Mouse (Mus musculus) heart, embryonic 10.5 days (tissue): ENCODE measurements around the gene Hykk. TPM values are rescaled to one million over a fixed set of nuclear protein-coding genes. Genes with fewer than 3 reads are reported as not detected.

Experiments used
- DNase-seq: peaks from one replicate; pipeline ENCODE4 v3.0.0-alpha.2; 2017; ENCODE audit warnings: low spot score
- H3K27ac ChIP-seq: fragments of 300-500 bp; sonication (generic); 2 replicates; pipeline ENCODE4 v1.5.1; 2016; ENCODE audit warnings: mild to moderate bottlenecking
- H3K27me3 ChIP-seq: fragments of 300-500 bp; sonication (generic); 2 replicates; pipeline ENCODE4 v1.6.1; 2016; ENCODE audit warnings: mild to moderate bottlenecking; ENCODE audit not compliant: poor library complexity, insufficient read depth, severe bottlenecking
- H3K36me3 ChIP-seq: fragments of 300-500 bp; sonication (generic); 2 replicates; pipeline ENCODE4 v1.6.1; 2016; ENCODE audit warnings: mild to moderate bottlenecking, moderate library complexity
- H3K4me1 ChIP-seq: fragments of 300-500 bp; sonication (generic); 2 replicates; pipeline ENCODE4 v1.6.1; 2016; ENCODE audit warnings: mild to moderate bottlenecking
- H3K4me3 ChIP-seq: fragments of 300-500 bp; sonication (generic); 2 replicates; pipeline ENCODE4 v1.5.1; 2016; ENCODE audit warnings: mild to moderate bottlenecking, moderate library complexity
- H3K9me3 ChIP-seq: fragments of 300-500 bp; sonication (generic); 2 replicates; pipeline ENCODE4 v1.6.1; 2016; ENCODE audit warnings: mild to moderate bottlenecking, moderate library complexity
- WGBS: fragments of 180-500 bp; shearing (Covaris S2); methylation state at CpG from one replicate; pipeline ENCODE4 v1.1.7; 2016; 5-methylcytosine and 5-hydroxymethylcytosine counted together
- polyA plus RNA-seq: library from polyadenylated mRNA; unstranded; fragments of >200 nt; fragmentation: Nextera tagmentation; extraction: Ambion mirVana; gene quantifications from 2 replicates; pipeline ENCODE4 v1.2.1, GENCODE M21; 2016

Gene Hykk
- polyA plus RNA-seq: 3.3 and 3.6 TPM in 2 replicates

DNA sequence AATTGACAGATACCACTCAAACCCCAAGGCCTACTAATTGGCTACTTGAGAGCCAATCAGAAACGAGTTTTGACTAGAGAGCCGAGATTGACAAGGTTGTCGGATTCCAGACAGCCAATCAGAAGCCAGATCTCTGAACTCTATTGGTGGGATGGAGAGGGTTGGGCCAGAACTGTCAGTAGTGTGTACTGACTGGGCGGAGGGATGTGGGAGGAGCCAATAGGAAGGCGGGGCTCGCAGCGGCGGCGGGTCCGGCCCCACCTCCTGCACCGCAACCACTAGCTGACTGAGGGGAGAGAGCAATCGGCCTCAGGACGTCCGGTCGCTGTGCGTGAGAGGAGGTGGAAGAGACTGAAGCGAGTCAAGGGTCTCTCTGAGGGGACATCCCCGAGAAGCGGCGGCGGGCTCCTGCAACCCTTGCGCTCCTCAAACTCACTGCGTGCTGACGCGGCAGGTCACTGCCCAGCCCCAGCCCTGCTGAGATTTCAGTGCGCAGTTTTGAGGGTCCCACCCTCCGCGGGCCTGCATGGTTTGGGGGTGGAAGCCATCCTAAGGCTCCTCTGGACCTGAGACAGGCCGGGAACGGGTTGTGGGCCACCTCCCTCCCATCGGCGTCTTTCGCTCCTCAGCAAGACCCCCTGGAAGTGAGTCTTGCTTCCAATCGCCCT lies at the start of gene Hykk:
Gene Hykk, plus strand, starts transcription at position 274 of the 668 bp plus-strand sequence.
- Histone ChIP-seq H3K27me3 (no peaks in the 10 kb centered on the region), H3K4me1 (no peaks in the 10 kb centered on the region; the same call in 1 of the 2 replicates), H3K36me3 (0 out of 2 replicates have a peak, but pooled peaks cover 2% of the 10 kb centered on the region), H3K4me3 (peak within 1 kb of the TSS; percentile 82), H3K27ac (peak within 1 kb of the TSS; percentile 85), H3K9me3 (0 out of 2 replicates have a peak, but pooled peaks cover 3% of the 10 kb centered on the region)
- WGBS: under 1% methylated on average over 34 of the region's 34 CpGs
- peak; percentile 94 for DNase-seq

DNA sequence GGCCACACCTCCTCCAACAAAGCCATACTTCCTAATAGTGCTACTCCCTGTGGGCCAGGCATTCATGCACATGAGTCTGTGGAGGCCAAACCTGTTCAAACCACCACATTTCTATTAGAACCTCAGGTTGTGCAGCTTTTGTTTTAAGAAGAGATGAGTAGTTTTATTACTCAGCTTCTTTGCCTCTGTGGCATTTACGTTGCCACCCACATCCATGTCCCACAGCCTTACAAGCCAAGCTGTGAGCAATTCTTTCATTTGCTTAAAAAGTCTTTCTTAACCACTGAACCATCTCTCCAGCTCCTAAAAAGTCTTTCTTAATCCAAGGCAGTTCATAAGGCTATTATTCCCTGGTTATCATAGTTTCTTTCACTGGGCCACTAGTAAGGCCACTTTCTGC lies 38.3 kb upstream of the Hykk start:
- no peak for DNase-seq
- no peaks in the 10 kb centered on the region for H3K9me3 ChIP-seq
- H3K4me1 ChIP-seq: no peaks in the 10 kb centered on the region
- 98% methylated on average over 1 of the region's 1 CpGs for WGBS
- H3K27ac ChIP-seq: no peak overlapping the region
- H3K27me3 ChIP-seq: no peaks in the 10 kb centered on the region
- H3K36me3 ChIP-seq: peaks cover 66% of the 10 kb centered on the region
- H3K4me3 ChIP-seq: no peak overlapping the region

DNA sequence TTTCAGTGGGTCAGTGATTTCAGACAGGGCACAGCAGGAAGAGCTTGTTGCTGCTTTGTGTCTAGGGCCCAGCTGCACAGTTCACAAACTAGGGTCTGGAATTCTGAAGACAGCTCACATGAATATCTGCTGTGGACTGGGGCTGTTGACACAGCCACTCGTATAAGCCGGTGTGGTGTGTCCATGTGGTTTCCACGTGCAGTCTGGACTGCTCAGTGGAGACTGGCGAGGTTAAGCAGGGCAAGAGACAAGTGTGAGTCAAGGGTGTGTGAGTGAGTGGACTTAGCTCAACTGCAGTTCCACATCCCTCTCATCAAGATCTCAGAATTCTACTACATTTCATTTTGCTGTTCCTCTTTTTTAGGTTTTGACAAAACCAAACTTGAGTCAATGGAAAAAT lies 25.0 kb upstream of the Hykk start:
- Histone ChIP-seq H3K4me1 (no peaks in the 10 kb centered on the region), H3K27ac (no peak overlapping the region), H3K36me3 (peaks cover 73% of the 10 kb centered on the region), H3K9me3 (no peaks in the 10 kb centered on the region), H3K4me3 (no peak overlapping the region), H3K27me3 (no peaks in the 10 kb centered on the region)
- 84% methylated on average over 4 of the region's 4 CpGs for WGBS
- DNase-seq: no peak

DNA sequence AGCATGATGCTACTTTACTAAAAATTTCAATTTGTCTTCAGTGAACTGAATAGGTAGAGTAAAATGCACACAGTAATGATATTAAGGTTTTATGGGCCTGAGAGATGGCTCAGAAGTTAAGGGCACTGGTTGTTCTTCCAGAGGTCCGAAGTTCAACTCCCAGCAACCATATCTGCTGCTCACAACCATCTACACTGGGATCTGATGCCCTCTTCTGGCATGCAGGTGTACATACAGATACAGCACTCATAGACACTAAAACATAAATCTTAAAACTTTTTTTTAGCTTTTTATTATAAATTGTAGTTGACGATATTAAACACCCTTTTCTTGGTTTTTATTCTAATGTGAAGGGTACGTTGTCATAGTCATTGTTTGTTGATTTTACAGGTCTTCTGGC lies 20.0 kb upstream of the Hykk start:
- Histone ChIP-seq H3K4me3 (no peak overlapping the region), H3K9me3 (no peaks in the 10 kb centered on the region), H3K27me3 (no peaks in the 10 kb centered on the region), H3K27ac (no peak overlapping the region), H3K4me1 (no peaks in the 10 kb centered on the region), H3K36me3 (peaks cover 78% of the 10 kb centered on the region)
- WGBS: 87% methylated on average over 3 of the region's 3 CpGs
- no peak for DNase-seq

DNA sequence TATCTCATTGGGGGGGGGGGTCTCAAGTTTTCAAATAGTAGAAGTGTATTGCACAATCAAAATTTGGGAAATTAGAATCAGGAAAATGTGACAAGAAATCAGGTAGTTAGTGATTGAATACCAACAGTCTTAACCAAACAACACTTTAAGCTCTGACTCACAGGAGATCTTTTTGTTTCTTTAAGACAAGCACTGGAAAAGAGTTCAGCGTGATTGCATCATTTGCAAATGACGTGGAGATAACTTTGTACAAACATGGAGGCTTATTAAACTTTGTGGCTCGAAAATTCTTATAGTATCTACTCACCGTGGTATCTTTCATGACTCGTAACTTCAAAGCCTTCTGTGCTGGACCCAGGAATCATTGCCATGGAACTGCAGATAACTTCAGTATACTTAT lies 7.6 kb upstream of the Hykk start:
- H3K27me3 ChIP-seq: no peaks in the 10 kb centered on the region
- no peak for DNase-seq
- H3K36me3 ChIP-seq: peaks cover 62% of the 10 kb centered on the region
- WGBS: 81% methylated on average over 5 of the region's 5 CpGs
- no peaks in the 10 kb centered on the region for H3K9me3 ChIP-seq
- H3K27ac ChIP-seq: no peak overlapping the region
- H3K4me3 ChIP-seq: no peak overlapping the region
- H3K4me1 ChIP-seq: no peaks in the 10 kb centered on the region

DNA sequence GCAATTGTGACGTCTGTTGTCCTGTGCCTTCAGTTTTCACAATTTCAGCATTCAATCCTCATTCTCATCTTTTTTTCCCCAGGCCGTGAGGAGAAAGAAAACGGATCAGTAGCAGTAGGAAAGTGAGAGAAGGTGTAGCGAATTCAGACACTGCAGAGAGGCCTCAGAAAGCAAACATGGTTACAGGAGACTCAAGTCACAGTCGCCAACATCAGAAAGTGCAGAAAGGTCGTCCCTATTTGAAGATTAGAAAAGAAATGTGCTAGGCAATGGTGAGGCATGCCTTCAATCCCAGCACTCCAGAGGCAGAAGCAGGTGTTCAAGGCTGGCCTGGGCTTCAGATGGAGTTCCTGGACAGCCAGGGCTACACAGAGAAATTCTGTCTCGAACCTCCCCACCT lies 1.5 kb upstream of the Hykk start:
- Histone ChIP-seq H3K27ac (no peak overlapping the region), H3K4me1 (no peaks in the 10 kb centered on the region; the same call in 1 of the 2 replicates), H3K9me3 (0 out of 2 replicates have a peak, but pooled peaks cover 3% of the 10 kb centered on the region), H3K27me3 (no peaks in the 10 kb centered on the region), H3K36me3 (peaks cover 8% of the 10 kb centered on the region; the same call in 1 of the 2 replicates), H3K4me3 (no peak overlapping the region)
- WGBS: 72% methylated on average over 7 of the region's 7 CpGs
- no peak for DNase-seq

DNA sequence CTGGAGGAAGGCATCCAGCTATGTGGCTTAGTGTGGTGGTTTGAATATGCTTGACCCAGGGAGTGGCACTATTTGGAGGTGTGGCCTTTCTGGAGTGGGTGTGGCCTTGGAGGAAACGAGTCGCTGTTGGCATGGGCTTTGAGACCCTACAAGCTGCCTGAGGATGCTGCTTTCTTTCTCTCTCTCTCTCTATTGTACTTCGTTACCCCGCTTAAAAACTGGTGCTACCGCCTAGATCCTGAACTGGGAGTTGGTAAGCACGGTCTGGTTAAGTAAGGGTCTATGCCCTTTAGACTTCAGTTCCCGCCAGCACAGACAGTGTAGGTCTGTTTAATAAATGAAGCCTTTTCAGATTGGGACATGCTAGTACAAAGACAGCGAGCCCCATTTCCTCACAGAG lies 682 bp upstream of the Hykk start:
- Histone ChIP-seq H3K9me3 (0 out of 2 replicates have a peak, but pooled peaks cover 3% of the 10 kb centered on the region), H3K36me3 (peaks cover 6% of the 10 kb centered on the region; the same call in 1 of the 2 replicates), H3K27me3 (no peaks in the 10 kb centered on the region), H3K4me1 (no peaks in the 10 kb centered on the region; the same call in 1 of the 2 replicates), H3K4me3 (peak overlapping the region; percentile 82), H3K27ac (no peak overlapping the region)
- DNase-seq: no peak
- WGBS: 64% methylated on average over 8 of the region's 8 CpGs

DNA sequence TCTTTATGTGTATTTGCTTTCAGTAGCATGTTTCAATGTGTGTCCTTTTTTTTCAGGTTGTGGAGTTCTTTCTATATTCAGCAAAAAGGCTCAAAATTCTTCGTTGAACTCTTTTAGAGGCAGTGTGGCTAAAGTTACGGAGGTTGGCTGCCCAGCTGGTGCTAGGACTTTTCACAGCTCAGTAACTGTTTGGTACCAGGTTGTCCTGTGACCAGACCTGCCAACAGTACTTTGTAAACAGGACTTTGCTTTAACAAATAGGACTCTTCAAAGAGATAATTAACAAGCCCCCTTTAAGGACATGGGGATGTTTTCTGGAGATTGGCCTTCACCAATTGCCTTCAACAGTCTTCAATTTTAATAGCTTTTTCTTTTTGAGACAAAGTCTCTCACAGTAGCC lies 1.1 kb downstream of the Hykk start:
- H3K4me1 ChIP-seq: no peaks in the 10 kb centered on the region; the same call in 1 of the 2 replicates
- H3K27ac ChIP-seq: no peak overlapping the region
- H3K9me3 ChIP-seq: 0 out of 2 replicates have a peak, but pooled peaks cover 3% of the 10 kb centered on the region
- H3K4me3 ChIP-seq: peak overlapping the region; percentile 82; the same call in 1 of the 2 replicates
- 76% methylated on average over 2 of the region's 2 CpGs for WGBS
- DNase-seq: no peak
- H3K36me3 ChIP-seq: peaks cover 9% of the 10 kb centered on the region
- no peaks in the 10 kb centered on the region for H3K27me3 ChIP-seq

DNA sequence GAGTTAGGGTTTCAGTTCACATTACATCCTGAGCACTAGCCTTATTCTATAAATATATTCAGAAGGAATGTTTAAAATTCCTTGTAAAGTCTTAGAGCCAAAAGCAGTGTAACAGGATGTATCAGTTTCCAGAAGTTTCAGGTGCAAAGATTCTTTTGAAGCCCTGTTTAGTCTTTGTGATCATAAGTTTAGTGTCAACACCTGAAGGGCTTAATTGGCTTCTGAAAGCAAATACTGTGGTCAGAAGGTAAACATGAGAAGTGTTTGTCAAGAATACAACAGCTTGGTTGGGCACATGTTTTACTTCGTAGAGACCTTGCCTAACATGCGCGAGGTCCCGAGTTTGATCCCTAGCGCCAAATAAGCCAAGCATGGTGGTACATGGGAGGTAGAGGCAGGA lies 1.7 kb downstream of the Hykk start:
- Histone ChIP-seq H3K4me1 (no peaks in the 10 kb centered on the region; the same call in 1 of the 2 replicates), H3K36me3 (peaks cover 9% of the 10 kb centered on the region), H3K4me3 (no peak overlapping the region), H3K27ac (no peak overlapping the region), H3K9me3 (0 out of 2 replicates have a peak, but pooled peaks cover 3% of the 10 kb centered on the region), H3K27me3 (no peaks in the 10 kb centered on the region)
- no peak for DNase-seq
- 90% methylated on average over 5 of the region's 5 CpGs for WGBS

DNA sequence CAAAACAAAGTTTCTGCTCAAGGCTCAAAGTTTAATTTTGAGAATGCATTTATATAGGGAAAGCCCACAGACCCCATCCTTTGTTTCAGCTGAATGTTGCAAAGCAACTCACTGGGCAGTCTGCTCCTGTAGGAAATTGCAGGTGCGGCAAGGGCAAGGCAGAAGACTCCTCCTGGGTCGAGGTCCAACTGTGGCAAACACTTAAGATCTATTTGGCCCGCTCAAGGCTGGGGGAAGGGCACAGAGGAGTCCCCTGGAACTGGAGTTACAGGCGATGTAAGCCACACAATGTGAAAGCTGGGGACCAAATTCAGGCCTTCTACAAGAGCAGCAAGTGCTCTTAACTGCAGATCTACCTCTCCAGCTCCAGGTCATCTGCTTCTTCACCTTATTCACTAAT lies 2.9 kb downstream of the Hykk start:
- DNase-seq: no peak
- Histone ChIP-seq H3K27me3 (no peaks in the 10 kb centered on the region), H3K4me3 (no peak overlapping the region), H3K36me3 (peaks cover 9% of the 10 kb centered on the region), H3K27ac (no peak overlapping the region), H3K9me3 (0 out of 2 replicates have a peak, but pooled peaks cover 3% of the 10 kb centered on the region), H3K4me1 (no peaks in the 10 kb centered on the region; the same call in 1 of the 2 replicates)
- WGBS: 61% methylated on average over 4 of the region's 4 CpGs

DNA sequence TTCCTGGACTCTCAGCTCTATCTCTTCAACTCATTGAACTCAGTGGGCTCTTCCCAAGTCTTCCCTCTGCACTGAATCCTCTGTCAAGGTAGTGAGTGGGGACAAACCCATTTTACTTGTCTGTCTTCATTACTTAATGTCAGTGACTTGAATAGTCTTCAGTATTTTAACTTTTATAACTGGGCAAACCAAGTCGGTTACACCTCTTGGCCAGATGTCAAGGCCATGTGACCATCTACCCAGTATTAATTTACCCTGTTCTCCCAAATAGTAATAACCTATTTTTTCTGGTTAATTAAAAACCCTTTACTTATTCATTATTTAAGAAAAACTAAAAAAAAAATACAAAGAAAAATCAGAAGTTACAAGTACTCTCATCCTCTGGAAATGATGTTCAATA lies 13.7 kb downstream of the Hykk start:
- DNase-seq: no peak
- no peak overlapping the region for H3K4me3 ChIP-seq
- no peaks in the 10 kb centered on the region for H3K4me1 ChIP-seq
- H3K9me3 ChIP-seq: no peaks in the 10 kb centered on the region
- H3K27me3 ChIP-seq: no peaks in the 10 kb centered on the region
- no peak overlapping the region for H3K27ac ChIP-seq
- H3K36me3 ChIP-seq: no peaks in the 10 kb centered on the region
- 82% methylated on average over 1 of the region's 1 CpGs for WGBS

DNA sequence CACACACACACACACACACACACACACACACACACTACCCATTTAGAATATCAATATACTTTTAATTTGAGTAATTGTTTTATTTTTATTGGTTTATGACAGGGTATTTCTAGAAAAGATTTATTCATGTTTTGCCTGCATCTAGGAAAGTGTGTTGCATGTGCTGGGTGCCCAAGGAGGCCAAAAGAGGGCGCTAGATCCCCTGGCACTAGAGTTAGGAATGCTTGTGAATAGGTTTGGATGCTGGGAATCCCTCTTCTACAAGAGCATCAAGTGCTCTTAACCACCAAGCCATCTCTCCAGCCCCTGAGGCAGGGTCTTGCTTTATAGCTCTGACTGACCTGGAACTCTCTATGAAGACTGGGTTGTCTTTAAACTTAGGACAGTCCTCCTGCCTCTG lies 14.7 kb downstream of the Hykk start:
- DNase-seq: no peak
- Histone ChIP-seq H3K4me1 (no peaks in the 10 kb centered on the region), H3K4me3 (no peak overlapping the region), H3K27ac (no peak overlapping the region), H3K9me3 (no peaks in the 10 kb centered on the region), H3K27me3 (no peaks in the 10 kb centered on the region), H3K36me3 (no peaks in the 10 kb centered on the region)
- WGBS: 7% methylated on average over 1 of the region's 1 CpGs

DNA sequence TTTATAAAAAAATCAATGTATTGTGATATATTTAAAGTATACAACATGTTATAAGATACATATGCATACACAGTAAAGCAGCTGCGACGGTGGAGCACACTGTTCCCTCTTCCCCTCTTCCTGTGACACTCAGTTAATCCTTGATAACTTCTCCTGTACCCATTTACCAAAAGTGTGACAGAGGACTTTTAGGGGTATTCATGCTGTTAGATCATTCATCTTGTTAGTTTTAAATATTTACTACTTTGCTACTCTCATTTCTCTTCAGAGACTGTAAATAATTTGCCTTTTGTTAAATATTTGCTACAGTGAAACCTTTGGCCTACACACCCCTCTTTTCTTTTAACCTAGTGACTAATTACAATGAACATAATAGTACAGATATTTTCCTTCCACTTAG lies 15.3 kb downstream of the Hykk start:
- DNase-seq: no peak
- Histone ChIP-seq H3K27me3 (no peaks in the 10 kb centered on the region), H3K9me3 (no peaks in the 10 kb centered on the region), H3K27ac (no peak overlapping the region), H3K4me3 (no peak overlapping the region), H3K4me1 (no peaks in the 10 kb centered on the region), H3K36me3 (no peaks in the 10 kb centered on the region)
- 68% methylated on average over 2 of the region's 2 CpGs for WGBS
